Mouse (Mus musculus) small intestine, adult 2 months (tissue): ENCODE measurements around the gene Knl1.

Source experiments
- CTCF ChIP-seq: fragments of 200-500 bp; IDR thresholded peaks from 2 replicates; pipeline ENCODE4 v1.5.1; 2012; ENCODE audit warnings: low read depth, mild to moderate bottlenecking, control low read depth, inconsistent platforms, low read length, moderate library complexity, mixed read lengths; ENCODE audit not compliant: insufficient replicate concordance, insufficient read length; ENCODE audit errors: extremely low read depth
- POLR2A ChIP-seq: fragments of 200-500 bp; IDR thresholded peaks from 2 replicates; pipeline ENCODE4 v1.6.1; 2012; ENCODE audit warnings: low read depth, mild to moderate bottlenecking, control low read depth, inconsistent platforms, low read length, moderate library complexity

DNA sequence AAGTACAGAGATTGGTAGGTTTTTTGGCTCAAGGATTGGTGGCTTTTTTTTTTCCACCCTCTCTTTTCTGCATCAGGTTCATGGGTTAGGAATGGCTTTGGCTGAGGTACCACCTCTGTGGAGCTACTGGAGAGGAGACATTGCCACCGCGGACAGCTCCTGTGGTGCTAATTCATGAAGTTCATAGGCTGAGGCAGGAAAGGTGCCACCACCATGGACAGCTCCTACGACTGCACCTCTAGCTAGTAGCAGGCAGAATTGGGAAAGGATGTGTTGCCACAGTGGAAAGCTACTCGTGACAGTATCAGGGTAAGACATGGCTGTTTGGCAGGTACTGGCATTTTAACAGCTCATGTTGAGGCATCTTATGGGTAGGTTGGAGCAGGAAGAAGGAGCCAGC lies 61.6 kb downstream of the Knl1 start:
- TF ChIP-seq CTCF (no peak), POLR2A (no peak)
